Mouse (Mus musculus): ENCODE results near the gene Tnfsf11. TPM values are rescaled to one million over a fixed set of nuclear protein-coding genes. Genes with fewer than 3 reads are reported as not detected.

Gene Tnfsf11
- not detected in 2 replicates for total RNA-seq (2015; ENCODE audit: low replicate concordance)
- not detected in 2 replicates for total RNA-seq (2017; ENCODE audit: low replicate concordance)

DNA sequence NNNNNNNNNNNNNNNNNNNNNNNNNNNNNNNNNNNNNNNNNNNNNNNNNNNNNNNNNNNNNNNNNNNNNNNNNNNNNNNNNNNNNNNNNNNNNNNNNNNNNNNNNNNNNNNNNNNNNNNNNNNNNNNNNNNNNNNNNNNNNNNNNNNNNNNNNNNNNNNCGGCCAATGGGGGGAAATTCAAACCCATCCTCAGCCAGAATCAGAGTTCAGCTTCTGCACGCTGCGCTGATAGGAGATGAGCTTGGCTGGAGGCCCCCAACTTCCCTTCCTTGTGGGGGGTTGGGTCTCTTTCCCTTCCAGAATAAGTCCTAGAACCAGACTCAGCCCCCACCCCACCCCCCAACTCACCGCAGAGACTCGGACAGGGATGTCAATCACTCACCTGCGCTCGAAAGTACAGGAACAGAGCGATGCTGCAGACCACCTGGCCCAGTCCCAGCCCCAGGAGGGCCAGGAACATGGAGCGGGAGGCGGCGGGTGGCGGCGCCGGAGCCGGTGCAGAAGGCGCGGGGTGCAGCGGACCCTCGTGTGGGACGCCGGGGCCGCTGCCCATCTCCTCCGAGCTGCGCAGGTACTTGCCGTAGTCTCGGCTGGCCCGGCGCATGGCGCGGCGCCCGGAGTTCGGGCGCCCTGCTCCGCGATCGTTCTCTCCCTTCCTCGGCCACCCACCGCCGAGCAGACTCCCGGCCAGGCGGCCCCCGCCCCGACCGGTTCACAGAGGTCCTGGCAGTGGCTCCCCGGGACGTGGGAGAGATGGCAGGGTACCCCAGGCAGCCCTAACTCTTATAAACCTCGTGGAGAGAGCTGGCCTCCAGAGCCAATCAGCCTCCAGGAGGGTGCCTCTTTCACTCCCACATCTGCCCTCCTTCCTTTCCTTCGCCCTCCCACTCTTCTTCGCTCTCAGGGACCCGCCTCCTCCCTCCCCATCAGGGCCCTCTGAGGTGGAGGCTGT lies at the start of gene Tnfsf11:
Gene Tnfsf11 (minus strand): TSS at position 758 of the 952 bp plus-strand sequence.
- ATAC-seq (replicated peaks; ENCODE audit: low FRiP score, poor library complexity, severe bottlenecking), result no peak

DNA sequence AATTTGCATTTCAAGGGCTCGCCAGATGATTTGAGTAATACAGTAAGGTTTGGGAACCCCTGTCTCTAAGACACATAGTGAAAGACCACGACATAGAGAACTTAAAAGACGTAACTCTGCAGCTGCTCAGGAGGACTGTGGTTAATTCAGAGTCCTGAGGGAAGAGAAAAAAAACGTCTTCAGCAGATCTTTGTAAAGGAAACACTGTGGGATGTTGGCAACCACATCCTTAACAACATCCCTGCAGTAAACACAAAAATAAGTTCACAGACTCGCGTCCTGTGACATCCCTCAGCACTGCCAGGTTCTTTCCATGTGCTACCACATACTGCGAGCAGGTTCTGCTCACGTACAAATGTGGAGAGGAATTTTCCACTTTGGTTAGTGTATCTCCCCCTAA lies 48.9 kb upstream of the Tnfsf11 start:
- no peak for ATAC-seq (replicated peaks; ENCODE audit: low FRiP score, poor library complexity, severe bottlenecking)

DNA sequence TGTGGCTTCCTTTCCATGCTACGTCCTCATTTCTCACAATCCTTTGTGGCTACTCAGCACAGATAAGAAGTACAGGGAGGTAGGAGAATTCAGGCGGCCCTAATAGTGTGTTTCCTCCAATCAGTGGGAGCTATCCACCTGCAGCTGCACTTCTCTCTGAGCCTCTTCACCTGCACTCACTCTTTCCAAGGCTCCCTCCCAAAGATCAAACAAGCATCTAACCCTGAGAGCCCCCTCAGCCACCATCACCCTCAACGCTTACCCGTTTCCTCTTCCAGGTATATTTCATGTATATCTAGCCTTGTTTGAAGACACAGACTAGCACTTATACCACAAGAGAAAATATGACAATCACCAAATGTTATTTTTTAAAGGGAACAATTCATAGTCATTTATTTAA lies 47.5 kb upstream of the Tnfsf11 start:
- no peak for ATAC-seq (replicated peaks; ENCODE audit: low FRiP score, poor library complexity, severe bottlenecking)

DNA sequence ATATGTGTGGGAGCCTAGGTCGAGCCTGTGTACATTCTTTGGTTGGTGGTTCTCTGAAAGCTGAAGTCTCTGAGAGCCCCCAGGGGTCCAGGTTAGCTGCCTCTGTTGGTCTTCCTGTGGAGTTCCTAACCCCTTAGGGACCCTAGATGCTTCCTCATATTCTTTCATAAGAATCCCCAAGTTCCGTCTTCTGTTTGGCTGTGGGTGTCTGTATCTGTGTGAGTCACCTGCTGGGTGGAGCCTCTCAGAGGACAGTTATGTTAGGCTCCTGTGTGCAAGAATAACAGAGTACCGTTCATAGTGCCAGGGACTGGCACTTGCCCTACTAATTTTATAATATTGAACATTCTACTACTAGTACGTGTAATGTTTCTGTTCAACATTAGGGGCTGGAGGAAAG lies 45.0 kb upstream of the Tnfsf11 start:
- no peak for ATAC-seq (replicated peaks; ENCODE audit: low FRiP score, poor library complexity, severe bottlenecking)

DNA sequence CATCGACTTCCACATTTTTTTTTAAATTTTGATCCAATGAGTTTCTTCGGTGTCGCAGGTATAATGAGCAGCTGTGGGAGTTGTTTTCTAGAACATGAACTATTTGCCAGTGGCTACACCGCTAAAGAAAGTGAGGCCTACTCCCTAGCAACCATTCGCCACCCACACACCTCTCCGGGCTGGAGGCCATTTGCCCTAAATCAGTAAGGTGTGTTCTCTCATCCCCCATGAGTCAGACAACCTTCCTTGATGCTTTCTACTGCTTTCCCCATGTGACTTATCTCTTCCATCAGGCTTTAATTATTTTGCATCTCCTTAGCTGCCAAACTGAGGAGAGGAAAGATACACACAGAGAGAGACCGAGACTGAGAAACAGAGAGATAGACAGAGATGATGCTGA lies 43.7 kb upstream of the Tnfsf11 start:
- no peak for ATAC-seq (replicated peaks; ENCODE audit: low FRiP score, poor library complexity, severe bottlenecking)

DNA sequence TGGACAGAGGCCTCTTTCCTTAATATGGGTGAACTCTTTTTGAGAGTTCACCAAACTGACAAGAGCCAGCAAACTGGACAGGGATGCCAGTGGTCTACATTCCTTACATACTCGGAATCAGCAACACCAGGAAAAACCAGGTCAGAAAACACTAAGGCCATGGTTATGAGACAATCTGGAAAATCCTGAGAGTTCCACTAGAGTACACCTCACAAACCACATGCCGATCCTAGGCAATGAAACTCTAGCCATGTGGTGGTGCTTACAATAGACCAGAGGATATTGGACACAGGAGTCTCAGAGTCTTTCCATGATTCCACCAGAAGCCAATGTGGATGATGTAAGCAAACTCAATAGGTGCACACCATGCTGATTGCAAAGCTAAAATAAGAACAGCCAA lies 39.9 kb upstream of the Tnfsf11 start:
- no peak for ATAC-seq (replicated peaks; ENCODE audit: low FRiP score, poor library complexity, severe bottlenecking)

DNA sequence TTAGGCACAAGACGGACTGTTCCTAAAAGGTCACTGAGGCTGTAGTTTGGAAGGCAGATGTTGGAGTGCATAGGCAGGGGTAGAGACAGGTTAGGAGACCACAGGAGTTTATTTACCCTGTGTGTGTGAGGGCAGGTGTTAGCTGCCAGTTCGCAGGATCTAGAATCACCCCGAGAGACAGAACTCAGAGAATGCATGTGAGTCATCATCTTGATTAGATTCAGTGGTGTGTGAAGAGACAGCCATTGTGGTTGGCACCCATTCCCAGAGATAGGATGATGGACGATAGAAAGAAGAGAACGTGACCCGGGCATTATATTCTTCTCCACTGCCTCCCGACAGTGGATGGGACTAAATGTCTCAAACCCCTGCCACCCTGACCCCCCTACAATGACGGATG lies 35.2 kb upstream of the Tnfsf11 start:
- no peak for ATAC-seq (replicated peaks; ENCODE audit: low FRiP score, poor library complexity, severe bottlenecking)

DNA sequence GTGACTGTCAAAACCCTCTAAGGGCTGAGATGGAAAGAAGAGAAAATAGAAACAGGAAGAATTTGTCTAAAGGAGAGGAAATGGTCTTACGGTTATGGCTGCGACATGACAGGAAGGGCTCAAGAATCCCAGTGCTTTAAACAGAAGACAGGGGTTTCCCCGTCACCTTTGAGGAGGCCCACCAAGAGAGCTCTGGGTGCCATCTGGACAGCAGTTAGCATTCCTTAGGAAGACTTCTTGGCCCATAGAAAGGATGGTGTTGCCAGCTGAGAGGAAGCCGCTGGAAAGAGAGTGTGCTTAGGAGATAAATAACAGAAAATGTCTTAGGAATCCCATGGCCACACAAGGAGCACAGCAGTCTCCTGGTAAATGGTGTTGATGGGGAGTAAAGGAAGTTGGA lies 34.3 kb upstream of the Tnfsf11 start:
- ATAC-seq (replicated peaks; ENCODE audit: low FRiP score, poor library complexity, severe bottlenecking), result no peak

DNA sequence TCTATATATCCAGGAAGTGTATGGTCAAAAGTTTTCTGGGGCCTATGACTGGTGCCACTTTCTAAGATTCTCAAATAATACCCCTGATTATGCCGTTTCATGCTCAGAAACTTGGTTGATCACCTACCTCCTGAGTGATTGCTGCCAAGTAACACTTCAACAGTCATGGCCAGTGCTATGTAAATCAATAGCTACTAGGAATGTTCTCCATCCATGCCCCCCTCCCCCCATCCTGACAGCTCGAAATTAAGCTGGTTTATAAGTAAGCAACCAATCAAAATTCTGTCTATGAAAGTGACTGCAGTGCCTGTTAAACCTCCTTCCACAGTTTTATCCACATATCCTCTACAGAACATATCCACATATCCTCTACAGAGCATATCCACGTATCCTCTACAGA lies 25.5 kb upstream of the Tnfsf11 start:
- no peak for ATAC-seq (replicated peaks; ENCODE audit: low FRiP score, poor library complexity, severe bottlenecking)

DNA sequence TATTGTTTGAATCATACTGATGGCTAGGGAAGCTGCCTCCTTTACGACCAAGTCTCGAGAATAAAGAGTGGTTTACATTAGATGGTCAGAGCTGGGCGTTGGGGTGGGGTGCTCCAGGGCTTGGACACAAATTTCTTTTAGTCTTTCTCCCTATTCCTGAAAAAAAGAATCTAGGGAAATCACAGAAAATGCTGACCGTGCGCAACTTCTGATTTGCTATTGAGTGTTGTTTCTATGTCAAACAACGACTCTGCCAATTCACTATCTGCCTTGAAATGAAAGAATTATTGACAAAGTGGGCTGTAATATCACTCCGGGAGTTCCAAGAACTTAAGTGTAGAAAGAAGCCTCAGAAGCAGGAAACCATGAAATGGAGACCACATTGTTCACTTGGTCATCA lies 23.5 kb upstream of the Tnfsf11 start:
- no peak for ATAC-seq (replicated peaks; ENCODE audit: low FRiP score, poor library complexity, severe bottlenecking)

DNA sequence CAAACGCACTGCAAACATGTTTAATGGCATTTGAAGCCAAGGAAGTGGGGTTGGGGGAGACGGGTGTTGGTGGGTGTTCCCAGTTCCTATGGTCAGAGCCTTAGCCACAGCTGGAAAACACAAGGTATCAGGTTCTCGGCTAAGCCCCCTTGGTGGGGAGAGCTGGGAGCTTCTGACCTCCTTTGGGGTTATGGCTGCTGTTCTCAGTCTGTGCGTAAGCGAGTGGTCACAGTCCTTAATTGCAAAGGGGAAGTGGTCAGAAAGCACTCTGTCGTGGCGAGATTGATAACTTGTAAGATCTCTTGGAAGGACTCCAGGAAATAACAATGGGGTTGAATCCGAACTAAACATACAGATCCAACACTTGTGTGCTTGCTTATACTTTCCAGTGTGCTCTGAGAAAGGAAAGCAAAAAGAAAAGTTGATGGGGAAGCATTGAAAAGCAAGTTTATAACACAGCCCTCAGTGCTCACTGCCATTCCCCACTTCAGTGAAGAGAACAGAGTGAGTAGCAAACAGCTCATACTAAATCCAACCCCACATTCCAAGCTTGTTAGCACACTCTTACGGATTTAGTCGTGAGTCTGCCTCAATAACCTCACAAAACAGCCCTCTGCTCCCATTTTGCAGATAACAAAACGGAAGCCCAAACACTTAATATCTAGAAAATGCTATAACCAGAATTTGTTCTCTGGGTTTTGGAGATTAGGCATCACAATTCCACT lies 22.9 kb upstream of the Tnfsf11 start:
- ATAC-seq (replicated peaks; ENCODE audit: low FRiP score, poor library complexity, severe bottlenecking), result no peak

DNA sequence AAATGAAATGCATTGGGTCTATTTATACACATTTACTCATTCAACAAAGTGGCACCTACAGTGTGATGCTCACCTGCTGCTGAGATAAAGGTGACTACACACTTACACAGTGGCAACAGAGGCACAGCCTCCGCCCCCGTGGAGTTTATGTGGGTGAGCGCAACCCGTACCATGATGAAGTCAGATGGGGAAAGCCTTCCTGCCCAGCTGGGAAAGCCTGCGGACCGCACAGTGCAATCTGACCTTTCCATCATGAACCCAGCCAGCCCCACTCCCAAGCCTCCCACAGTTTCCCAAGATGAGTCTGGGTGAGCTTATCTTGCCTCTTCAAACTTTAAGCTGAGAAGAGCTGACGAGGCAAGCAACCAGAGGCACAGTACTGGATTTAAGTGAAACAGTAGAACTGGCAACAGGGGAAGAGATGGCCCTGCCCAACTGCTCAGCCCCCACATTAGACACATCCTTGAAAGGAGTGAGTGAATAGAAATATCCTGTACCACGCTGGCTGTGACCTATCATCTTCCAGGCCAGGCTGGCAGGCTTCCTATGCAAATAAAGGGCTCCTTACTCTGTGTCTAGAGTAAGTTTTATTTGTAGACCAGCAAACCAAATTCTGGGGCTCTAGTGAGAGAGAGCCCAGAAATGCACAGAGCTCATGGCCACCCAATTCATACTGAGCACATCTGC lies 22.1 kb upstream of the Tnfsf11 start:
- ATAC-seq (replicated peaks; ENCODE audit: low FRiP score, poor library complexity, severe bottlenecking), result no peak

DNA sequence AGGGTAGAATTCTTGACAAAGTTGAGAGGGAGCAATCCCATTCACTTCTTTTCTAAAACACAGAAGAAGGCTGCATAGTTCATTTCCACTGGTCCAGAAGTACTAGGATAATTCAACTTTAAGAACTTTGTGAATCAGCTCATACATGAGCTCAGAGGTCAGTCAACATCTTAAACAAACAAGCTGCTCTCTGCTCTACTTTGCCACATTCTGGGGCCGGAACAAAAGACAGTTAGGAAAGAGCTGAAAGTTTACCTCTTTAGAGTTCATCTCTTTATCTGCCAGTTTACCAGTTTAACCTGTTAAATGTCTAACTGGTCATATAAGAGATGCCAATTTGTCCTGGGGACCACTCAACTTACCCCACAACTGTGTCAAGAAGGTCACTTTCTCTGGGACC lies 15.5 kb upstream of the Tnfsf11 start:
- ATAC-seq (replicated peaks; ENCODE audit: low FRiP score, poor library complexity, severe bottlenecking), result no peak

DNA sequence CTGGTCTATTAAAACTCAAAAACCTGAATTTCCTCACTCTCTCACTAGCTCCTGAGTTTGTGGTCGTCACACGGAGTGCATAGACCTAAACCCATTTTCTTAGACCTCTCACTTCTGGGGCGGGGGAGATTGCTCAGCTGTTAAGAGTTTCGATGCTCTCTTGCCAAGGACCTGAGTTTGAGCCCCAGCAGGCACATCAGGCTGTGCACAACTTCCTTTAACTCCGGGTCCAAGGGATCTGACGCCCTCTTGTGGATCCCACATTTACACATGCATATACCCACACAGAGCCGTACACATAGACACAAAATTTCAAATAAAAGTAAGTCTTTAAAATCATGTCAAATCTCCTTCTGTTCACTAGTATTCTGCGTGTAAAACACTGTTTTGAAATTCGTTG lies 15.1 kb upstream of the Tnfsf11 start:
- no peak for ATAC-seq (replicated peaks; ENCODE audit: low FRiP score, poor library complexity, severe bottlenecking)

DNA sequence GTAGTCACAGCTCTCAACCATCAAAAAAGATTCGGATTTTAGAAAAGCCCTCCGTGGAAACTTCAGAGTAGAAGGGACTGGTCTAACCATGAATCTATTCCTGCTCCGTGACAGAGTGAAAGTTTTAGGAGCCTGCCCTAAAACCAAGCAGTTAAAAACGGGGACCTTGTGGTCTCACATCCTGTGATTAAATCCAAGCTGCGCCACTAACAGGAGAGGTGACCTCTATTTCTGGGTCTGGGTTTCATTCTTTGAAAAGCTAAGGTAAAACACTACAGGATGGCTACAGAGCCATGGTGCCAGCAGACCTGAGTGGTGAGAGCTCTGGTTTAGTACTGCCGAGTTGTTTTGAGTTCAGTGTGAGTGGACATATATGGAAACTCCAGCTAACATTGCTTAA lies 12.4 kb upstream of the Tnfsf11 start:
- ATAC-seq (replicated peaks; ENCODE audit: low FRiP score, poor library complexity, severe bottlenecking), result no peak

DNA sequence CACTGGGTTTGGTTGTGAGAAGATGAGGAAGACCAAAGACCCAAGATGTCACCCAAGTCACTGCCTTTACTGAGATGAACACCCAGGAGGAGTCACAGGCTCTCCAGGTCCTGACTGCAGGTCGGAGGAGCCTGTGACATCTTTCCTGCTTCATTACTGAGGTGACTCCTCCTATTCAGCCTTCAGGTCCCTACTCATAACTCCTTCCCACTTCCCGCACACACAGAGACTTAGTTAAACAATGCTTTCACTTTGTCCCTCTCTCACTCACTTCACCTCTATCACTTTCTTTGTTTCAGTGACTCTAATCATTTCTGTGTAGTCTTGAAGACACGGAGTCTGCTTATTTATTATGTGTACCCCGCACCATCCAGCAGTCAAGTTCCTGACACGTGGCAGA lies 11.7 kb upstream of the Tnfsf11 start:
- ATAC-seq (replicated peaks; ENCODE audit: low FRiP score, poor library complexity, severe bottlenecking), result no peak

DNA sequence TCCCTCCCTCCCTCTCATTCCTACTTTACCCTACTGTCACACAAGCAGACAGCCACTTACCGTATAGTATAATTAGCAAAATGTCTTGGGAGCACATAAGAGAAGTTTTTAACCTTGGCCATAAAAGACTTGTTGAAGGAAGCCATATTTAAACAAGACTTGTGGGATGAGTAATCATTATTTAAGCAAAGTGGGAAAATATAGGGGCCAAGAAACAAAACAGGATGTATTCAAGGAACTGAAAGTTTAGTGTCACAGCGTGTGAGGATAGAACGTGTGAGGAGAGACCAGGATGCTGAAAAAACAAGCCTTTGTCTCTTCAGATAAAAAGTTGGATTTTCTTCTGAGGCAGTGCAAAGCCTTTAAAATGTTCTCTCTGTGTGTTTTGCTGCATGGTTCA lies 11.2 kb upstream of the Tnfsf11 start:
- ATAC-seq (replicated peaks; ENCODE audit: low FRiP score, poor library complexity, severe bottlenecking), result no peak

DNA sequence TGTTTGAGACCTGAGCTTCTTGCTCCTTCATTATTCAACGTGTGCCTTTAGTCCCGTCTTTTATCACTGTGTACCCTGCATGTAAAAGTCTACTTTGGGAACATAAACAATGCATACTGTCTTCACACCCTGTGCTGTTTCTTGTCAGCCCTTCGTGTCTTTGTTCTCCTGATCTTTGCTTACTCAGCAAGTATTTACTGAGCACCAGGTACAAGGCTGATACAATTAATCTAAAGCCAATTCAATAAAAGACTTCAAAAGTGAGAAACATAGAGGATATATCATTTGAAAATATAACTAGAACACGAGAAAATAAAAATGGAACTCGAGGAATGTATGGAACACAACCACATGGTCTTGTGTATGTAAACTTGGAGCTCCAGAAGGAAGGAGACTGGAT lies 9.8 kb upstream of the Tnfsf11 start:
- no peak for ATAC-seq (replicated peaks; ENCODE audit: low FRiP score, poor library complexity, severe bottlenecking)

DNA sequence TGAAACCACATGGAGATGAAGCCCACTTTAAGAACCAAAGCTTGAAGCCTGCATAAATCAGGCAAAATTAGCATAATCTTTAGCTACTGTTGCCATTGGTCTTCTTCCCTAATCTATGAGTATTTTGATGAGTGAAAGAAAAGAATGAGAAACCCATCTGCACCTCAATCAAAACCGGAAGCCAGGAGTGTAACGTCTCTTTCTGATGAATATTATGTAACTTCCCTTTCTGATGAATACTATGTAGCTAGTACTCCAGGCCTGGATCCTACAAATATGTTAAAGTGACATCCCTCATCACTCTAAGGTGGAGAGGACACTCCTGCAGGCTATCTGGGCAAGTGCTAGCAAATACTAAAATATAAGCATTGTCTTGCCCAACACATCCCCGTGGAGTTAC lies 6.9 kb downstream of the Tnfsf11 start:
- no peak for ATAC-seq (replicated peaks; ENCODE audit: low FRiP score, poor library complexity, severe bottlenecking)

DNA sequence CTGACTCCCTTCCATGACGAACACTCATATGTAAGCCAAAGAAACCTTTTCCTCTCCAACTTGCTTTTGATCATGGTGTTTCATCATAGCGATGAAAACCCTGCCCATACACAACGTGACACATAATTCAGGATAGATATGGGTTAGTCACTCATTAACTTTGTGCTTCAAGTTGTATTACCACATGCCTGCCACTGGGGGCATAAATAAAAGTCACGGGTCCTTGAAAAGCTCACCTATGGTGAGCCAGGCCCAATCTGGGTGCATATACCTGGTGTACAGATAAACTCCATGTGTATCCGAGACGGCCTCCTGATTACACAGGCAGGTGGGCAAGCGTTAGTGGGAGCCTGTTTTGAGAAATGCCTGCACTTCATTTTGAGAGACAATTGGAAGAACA lies 15.2 kb downstream of the Tnfsf11 start:
- no peak for ATAC-seq (replicated peaks; ENCODE audit: low FRiP score, poor library complexity, severe bottlenecking)

All from erythroblast, adult 5-6 weeks (primary cell).